27 mouse cellular contexts compared by ENCODE assay signal in the genomic region with DNA sequence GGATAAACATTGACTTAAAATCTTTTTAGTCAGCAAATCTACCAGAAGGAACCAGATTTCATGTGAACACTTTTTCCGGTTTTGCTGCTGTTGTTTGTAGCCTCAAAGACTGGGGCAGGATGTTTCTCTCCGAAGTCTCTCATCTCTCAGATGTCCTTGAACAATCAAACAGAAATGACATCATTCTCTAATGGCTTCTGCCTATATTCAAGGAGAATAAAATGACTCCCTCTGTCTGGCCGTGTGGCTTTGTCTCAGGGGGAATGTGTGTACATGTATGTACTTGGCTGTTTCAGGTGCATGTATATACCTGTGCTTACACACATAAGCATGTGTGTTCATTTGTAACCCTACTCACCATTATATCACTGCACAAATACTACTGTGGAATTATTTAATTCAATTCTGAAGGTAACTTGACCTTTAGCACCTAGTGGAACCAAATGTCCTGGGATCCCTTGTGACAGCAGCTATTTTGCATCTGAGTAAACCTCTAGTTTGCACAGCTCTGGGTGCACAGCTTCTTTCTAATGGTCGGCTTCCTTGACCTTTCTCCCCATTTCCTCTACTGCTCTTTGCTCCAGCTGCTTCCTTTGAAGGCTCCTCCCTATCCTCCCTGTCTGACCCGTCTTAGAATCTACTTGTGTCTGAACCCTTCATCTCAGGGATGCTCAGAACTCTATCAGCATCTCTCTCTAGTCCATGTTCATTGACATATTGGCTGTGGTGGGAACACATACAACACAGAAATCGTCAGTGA.
A peak's percentile ranks its signal among the peaks of the same experiment; 100 is the strongest.
DNase-seq lines count a peak whose midpoint lies in the region; ATAC-seq and TF ChIP-seq lines count a peak whose summit lies in the region.
"Had no signal": no experiment of that assay in that cellular context is flagged by ENCODE, and none has a peak within 500 bp of the region (broad histone marks: within the 10 kb centered on the region; RNA-seq: fewer than 3 reads in every experiment).

No protein-coding gene starts in this region.

- no peak overlapping the region for H3K4me3 ChIP-seq in kidney, postnatal 0 days (replicated peaks; ENCODE audit: low read depth, low read length)
- no peak overlapping the region for H3K4me3 ChIP-seq in kidney, embryonic 16.5 days (ENCODE audit: low read length)
- no peak overlapping the region for H3K4me3 ChIP-seq in lung, postnatal 0 days (ENCODE audit: low read depth, low read length)
- H3K4me3 ChIP-seq in forebrain, embryonic 10.5 days: no peak overlapping the region
- H3K4me3 ChIP-seq: erythroblast, embryonic 14.5 days; forebrain, embryonic 12.5 days; heart, embryonic 10.5 days; hindbrain, embryonic 13.5 days; left cerebral cortex, adult 2 months; limb, embryonic 12.5 days; midbrain, embryonic 15.5 days; stomach, embryonic 15.5 days had no signal

- peak; percentile 77 for DNase-seq in heart, adult 11 months
- no peak for DNase-seq in heart, adult 9 months (ENCODE audit: low spot score in 2 of 2)
- DNase-seq in kidney, postnatal 0 days (ENCODE audit: low spot score): peak; percentile 30
- peak; percentile 9 for DNase-seq in lung, postnatal 0 days (ENCODE audit: low spot score)
- no peak for DNase-seq in lung, postnatal 25 days (ENCODE audit: low spot score)
- DNase-seq in forebrain, embryonic 10.5 days (ENCODE audit: extremely low spot score, low spot score): no peak
- DNase-seq: adrenal gland, postnatal 36 days; cerebellum, adult 2 months; cerebellum, postnatal 14 days; forebrain, postnatal 0 days; kidney, adult 8-10 months; kidney, postnatal 14 days; right cerebral cortex, postnatal 25 days; thymus, postnatal 14 days had no signal

- no peaks in the 10 kb centered on the region for H3K27me3 ChIP-seq in kidney, postnatal 0 days (ENCODE audit: insufficient read depth, low read length)
- no peaks in the 10 kb centered on the region for H3K27me3 ChIP-seq in kidney, embryonic 16.5 days (ENCODE audit: insufficient read depth, low read length)
- H3K27me3 ChIP-seq in lung, postnatal 0 days (replicated peaks; ENCODE audit: insufficient read depth, low read length): no peaks in the 10 kb centered on the region
- H3K27me3 ChIP-seq in forebrain, embryonic 10.5 days (ENCODE audit: poor library complexity, severe bottlenecking): no peaks in the 10 kb centered on the region
- H3K27me3 ChIP-seq: CH12.LX; forebrain, embryonic 12.5 days; hindbrain, embryonic 13.5 days; limb, embryonic 12.5 days; midbrain, embryonic 15.5 days; stomach, embryonic 15.5 days had no signal

- H3K36me3 ChIP-seq in kidney, postnatal 0 days (ENCODE audit: insufficient read depth, low read length): no peaks in the 10 kb centered on the region
- no peaks in the 10 kb centered on the region for H3K36me3 ChIP-seq in kidney, embryonic 16.5 days (ENCODE audit: insufficient read depth, low read length)
- H3K36me3 ChIP-seq in lung, postnatal 0 days (ENCODE audit: insufficient read depth, low read length): no peaks in the 10 kb centered on the region
- H3K36me3 ChIP-seq in forebrain, embryonic 10.5 days (replicated peaks): no peaks in the 10 kb centered on the region
- H3K36me3 ChIP-seq: forebrain, embryonic 12.5 days; heart, embryonic 10.5 days; hindbrain, embryonic 13.5 days; limb, embryonic 12.5 days; midbrain, embryonic 15.5 days; stomach, embryonic 15.5 days had no signal

- 47% methylated on average over 6 of the region's 6 CpGs for WGBS in kidney, postnatal 0 days
- WGBS in kidney, embryonic 16.5 days: 58% methylated on average over 6 of the region's 6 CpGs
- 43% methylated on average over 6 of the region's 6 CpGs for WGBS in lung, postnatal 0 days
- WGBS in forebrain, embryonic 10.5 days: 83% methylated on average over 6 of the region's 6 CpGs

- no peak for ATAC-seq in kidney, postnatal 0 days (replicated peaks; ENCODE audit: low FRiP score, low read depth)
- ATAC-seq in kidney, embryonic 16.5 days (ENCODE audit: low FRiP score, low TSS enrichment): no peak
- ATAC-seq in lung, postnatal 0 days: no peak
- ATAC-seq: forebrain, postnatal 0 days; intestine, embryonic 16.5 days; midbrain, embryonic 15.5 days; Patski had no signal

- no peak overlapping the region for H3K27ac ChIP-seq in kidney, postnatal 0 days
- H3K27ac ChIP-seq in kidney, embryonic 16.5 days (ENCODE audit: low read length): no peak overlapping the region
- H3K27ac ChIP-seq in lung, postnatal 0 days (ENCODE audit: low read length): peak overlapping the region; percentile 11; the same call in 1 of the 2 replicates
- H3K27ac ChIP-seq in forebrain, embryonic 10.5 days: no peak overlapping the region
- H3K27ac ChIP-seq: forebrain, embryonic 12.5 days; heart, embryonic 10.5 days; hindbrain, embryonic 13.5 days; left cerebral cortex, adult 2 months; limb, embryonic 12.5 days; midbrain, embryonic 15.5 days; stomach, embryonic 15.5 days had no signal

- no peak overlapping the region for H3K4me2 ChIP-seq in kidney, postnatal 0 days (ENCODE audit: low read length)
- H3K4me2 ChIP-seq in kidney, embryonic 16.5 days (replicated peaks; ENCODE audit: low read depth, low read length): no peak overlapping the region
- H3K4me2 ChIP-seq in lung, postnatal 0 days (replicated peaks; ENCODE audit: low read depth, low read length): no peak overlapping the region
- H3K4me2 ChIP-seq: forebrain, embryonic 12.5 days; hindbrain, embryonic 13.5 days; limb, embryonic 12.5 days; liver, embryonic 11.5 days; midbrain, embryonic 15.5 days; stomach, embryonic 15.5 days had no signal

- no peak for TF ChIP-seq CTCF in kidney, postnatal 0 days (IDR thresholded peaks at IDR 0.05; ENCODE audit: low read depth)
- no peak for TF ChIP-seq CTCF in lung, postnatal 0 days (IDR thresholded peaks at IDR 0.05)

- H3K9me3 ChIP-seq in kidney, postnatal 0 days (replicated peaks; ENCODE audit: low read length): no peaks in the 10 kb centered on the region
- no peaks in the 10 kb centered on the region for H3K9me3 ChIP-seq in kidney, embryonic 16.5 days (ENCODE audit: low read length)
- H3K9me3 ChIP-seq in lung, postnatal 0 days (ENCODE audit: low read length): no peaks in the 10 kb centered on the region
- H3K9me3 ChIP-seq in forebrain, embryonic 10.5 days: no peaks in the 10 kb centered on the region
- H3K9me3 ChIP-seq: forebrain, embryonic 12.5 days; heart, embryonic 10.5 days; hindbrain, embryonic 13.5 days; limb, embryonic 12.5 days; midbrain, embryonic 15.5 days; stomach, embryonic 15.5 days had no signal

- H3K9ac ChIP-seq in kidney, postnatal 0 days (ENCODE audit: low read depth, low read length): no peak overlapping the region
- no peak overlapping the region for H3K9ac ChIP-seq in kidney, embryonic 16.5 days (replicated peaks; ENCODE audit: low read length)
- H3K9ac ChIP-seq in lung, postnatal 0 days (replicated peaks; ENCODE audit: low read depth): no peak overlapping the region
- H3K9ac ChIP-seq: forebrain, embryonic 12.5 days; forebrain, postnatal 0 days; hindbrain, embryonic 13.5 days; limb, embryonic 12.5 days; midbrain, embryonic 15.5 days; stomach, embryonic 15.5 days had no signal

- no peak for TF ChIP-seq EP300 in lung, postnatal 0 days (IDR thresholded peaks at IDR 0.05)

- H3K4me1 ChIP-seq in kidney, postnatal 0 days (replicated peaks; ENCODE audit: insufficient read depth, low read length): no peaks in the 10 kb centered on the region
- H3K4me1 ChIP-seq in kidney, embryonic 16.5 days (ENCODE audit: insufficient read depth, low read length): peaks cover 7% of the 10 kb centered on the region; the same call in 1 of the 2 replicates
- H3K4me1 ChIP-seq in lung, postnatal 0 days (ENCODE audit: insufficient read depth, low read depth, low read length): no peaks in the 10 kb centered on the region
- peaks cover 5% of the 10 kb centered on the region; the same call in 1 of the 2 replicates for H3K4me1 ChIP-seq in forebrain, embryonic 10.5 days
- H3K4me1 ChIP-seq: forebrain, embryonic 12.5 days; heart, embryonic 10.5 days; hindbrain, embryonic 13.5 days; limb, embryonic 12.5 days; midbrain, embryonic 15.5 days; stomach, embryonic 15.5 days had no signal

Comparison
In these comparisons a context has a peak if more than half of its experiments do, and no peak if none do; other contexts are left out.
1. DNase-seq: peak in heart, adult 11 months (single experiment), kidney, postnatal 0 days (single experiment) and lung, postnatal 0 days (single experiment); none in heart, adult 9 months (0 of 2), lung, postnatal 25 days (single experiment) and forebrain, embryonic 10.5 days (single experiment).